Mouse (Mus musculus) limb, embryonic 14.5 days (tissue): ENCODE results near the gene Haus7. TPM values are rescaled to one million over a fixed set of nuclear protein-coding genes. Genes with fewer than 3 reads are reported as not detected.
"Not testable (repeated sequence)": the region's sequence is repeated elsewhere in the genome, so short reads cannot be mapped to it uniquely, and the experiment has no call there.

Source experiments
- ATAC-seq: fragments of 200-750 bp; cut with Nextera tagmentation; 2 replicates; pipeline ENCODE4 v1.8.0; 2017; ENCODE audit warnings: low read depth, moderate number of reproducible peaks, moderate TSS enrichment; ENCODE audit not compliant: low FRiP score
- DNase-seq: peaks from one replicate; pipeline ENCODE4 v3.0.0-alpha.2; 2015; ENCODE audit warnings: low spot score
- H3K27ac ChIP-seq: fragments of 300-500 bp; sonication (generic); replicated peaks from 2 replicates; pipeline ENCODE4 v1.5.1; 2014; ENCODE audit warnings: low read depth, mild to moderate bottlenecking, low read length, moderate library complexity, mixed read lengths
- H3K27me3 ChIP-seq: fragments of 300-500 bp; sonication (generic); 2 replicates; pipeline ENCODE4 v1.6.1; 2014; ENCODE audit warnings: low read length, mixed read lengths; ENCODE audit not compliant: control insufficient read depth, insufficient read depth
- H3K36me3 ChIP-seq: fragments of 300-500 bp; sonication (generic); 2 replicates; pipeline ENCODE4 v1.6.1; 2014; ENCODE audit warnings: mild to moderate bottlenecking, low read length, moderate library complexity, mixed read lengths; ENCODE audit not compliant: control insufficient read depth, insufficient read depth
- H3K4me1 ChIP-seq: fragments of 300-500 bp; sonication (generic); 2 replicates; pipeline ENCODE4 v1.6.1; 2014; ENCODE audit warnings: antibody characterized with exemption, low read length, mixed read lengths; ENCODE audit not compliant: control insufficient read depth, insufficient read depth
- H3K4me2 ChIP-seq: fragments of 300-500 bp; sonication (generic); replicated peaks from 2 replicates; pipeline ENCODE4 v1.6.1; 2014; ENCODE audit warnings: low read depth, mild to moderate bottlenecking, low read length, moderate library complexity; ENCODE audit not compliant: severe bottlenecking
- H3K4me3 ChIP-seq: fragments of 300-500 bp; sonication (generic); replicated peaks from 2 replicates; pipeline ENCODE4 v1.5.1; 2014; ENCODE audit warnings: low read length
- H3K9ac ChIP-seq: fragments of 300-500 bp; sonication (generic); 2 replicates; pipeline ENCODE4 v1.6.1; 2014; ENCODE audit warnings: mild to moderate bottlenecking, low read depth, low read length, moderate library complexity; ENCODE audit not compliant: severe bottlenecking
- H3K9me3 ChIP-seq: fragments of 300-500 bp; sonication (generic); 2 replicates; pipeline ENCODE4 v1.6.1; 2016; ENCODE audit warnings: low read length; ENCODE audit not compliant: control insufficient read depth
- POLR2A ChIP-seq: fragments of 200-500 bp; IDR thresholded peaks from 2 replicates; pipeline ENCODE4 v1.8.0; 2012; ENCODE audit warnings: inconsistent platforms, mild to moderate bottlenecking, moderate library complexity, borderline replicate concordance; ENCODE audit not compliant: insufficient read depth, insufficient read length; ENCODE audit errors: extremely low read depth
- WGBS: fragments of 180-500 bp; shearing (Covaris S2); extraction: QIAGEN DNeasy Blood & Tissue Kit; methylation state at CpG from one replicate; pipeline ENCODE4 v1.1.7; 2014; 5-methylcytosine and 5-hydroxymethylcytosine counted together
- polyA plus RNA-seq, 2 experiments: library from polyadenylated mRNA; depleted of rRNA in 1 of 2; stranded (reverse) in 1 of 2; unstranded in 1 of 2; fragments of >200 nt; fragmentation: Nextera tagmentation in 1 of 2; extraction: Ambion mirVana in 1 of 2; gene quantifications; 2 replicates each; pipeline versions ENCODE4 v1.2.1 to v1.2.3; 2012 to 2014

Haus7 gene
- polyA plus RNA-seq, 2 experiments: 48.7 to 56.1 TPM

- Histone ChIP-seq H3K36me3 (no peaks in the 10 kb centered on the region), H3K4me3 (no peak overlapping the region), H3K27me3 (no peaks in the 10 kb centered on the region), H3K4me2 (no peak overlapping the region), H3K9me3 (no peaks in the 10 kb centered on the region), H3K27ac (no peak overlapping the region), H3K4me1 (no peaks in the 10 kb centered on the region), H3K9ac (no peak overlapping the region)
- no peak for DNase-seq
- TF ChIP-seq POLR2A: no peak
- ATAC-seq: no peak
- WGBS: 92% methylated on average over 12 of the region's 12 CpGs
These were observed 57.2 kb downstream of the Haus7 start for GRCm38 (mm10) chrX:73401616-73402015.

- H3K4me3 ChIP-seq: no peak overlapping the region
- 92% methylated on average over 20 of the region's 20 CpGs for WGBS
- no peak overlapping the region for H3K4me2 ChIP-seq
- ATAC-seq (no peak), DNase-seq (no peak)
- H3K36me3 ChIP-seq: no peaks in the 10 kb centered on the region
- no peak for TF ChIP-seq POLR2A
- no peaks in the 10 kb centered on the region for H3K27me3 ChIP-seq
- H3K9me3 ChIP-seq: no peaks in the 10 kb centered on the region
- no peaks in the 10 kb centered on the region for H3K4me1 ChIP-seq
- H3K9ac ChIP-seq: no peak overlapping the region
- H3K27ac ChIP-seq: no peak overlapping the region
These were observed 57.9 kb downstream of the Haus7 start for GRCm38 (mm10) chrX:73400951-73401350.

GRCm38 (mm10) chrX:73398636-73399035 is 60.2 kb downstream of the Haus7 start, which contains the start of gene Gm18336:
TSS of gene Gm18336 (minus strand) at chrX:73398736.
- not testable (repeated sequence) for H3K27ac ChIP-seq, H3K27me3 ChIP-seq, ATAC-seq, DNase-seq, H3K4me2 ChIP-seq, H3K9me3 ChIP-seq, H3K4me3 ChIP-seq, H3K4me1 ChIP-seq, H3K9ac ChIP-seq, H3K36me3 ChIP-seq
- WGBS: 38% methylated on average over 1 of the region's 2 CpGs

- no peaks in the 10 kb centered on the region for H3K9me3 ChIP-seq
- H3K4me1 ChIP-seq: no peaks in the 10 kb centered on the region
These were observed 62.4 kb downstream of the Haus7 start for GRCm38 (mm10) chrX:73396446-73396845.

GRCm38 (mm10) chrX:73391481-73391880 is 67.4 kb downstream of the Haus7 start:
- DNase-seq: no peak
- 64% methylated on average over 4 of the region's 4 CpGs for WGBS
- no peak for TF ChIP-seq POLR2A

More at GRCm38 (mm10) chrX:73396446-73396845, 62.4 kb downstream of the Haus7 start:
- 88% methylated on average over 1 of the region's 1 CpGs for WGBS
- Histone ChIP-seq H3K4me3 (no peak overlapping the region), H3K36me3 (no peaks in the 10 kb centered on the region), H3K4me2 (no peak overlapping the region), H3K27ac (no peak overlapping the region), H3K27me3 (no peaks in the 10 kb centered on the region), H3K9ac (no peak overlapping the region)
- ATAC-seq: no peak
- TF ChIP-seq POLR2A: no peak
- no peak for DNase-seq

More at GRCm38 (mm10) chrX:73391481-73391880, 67.4 kb downstream of the Haus7 start:
- Histone ChIP-seq H3K9ac (no peak overlapping the region), H3K27ac (no peak overlapping the region), H3K9me3 (no peaks in the 10 kb centered on the region), H3K4me1 (no peaks in the 10 kb centered on the region), H3K4me3 (no peak overlapping the region), H3K36me3 (no peaks in the 10 kb centered on the region), H3K4me2 (no peak overlapping the region), H3K27me3 (no peaks in the 10 kb centered on the region)
- ATAC-seq: no peak

Other genes with a start within 250 kb of the Haus7 start
- 0.29 and 0.98 TPM in 2 replicates for gene Xlr4b, start 244.7 kb downstream of the Haus7 start, polyA plus RNA-seq (2012; rRNA removed)
- 0.30 and 1.3 TPM in 2 replicates for gene Xlr4b, start 244.7 kb downstream of the Haus7 start, polyA plus RNA-seq (2014; fragmentation: Nextera tagmentation; extraction: Ambion mirVana)
- gene F8a, start 230.8 kb downstream of the Haus7 start, polyA plus RNA-seq (2012; rRNA removed): 6.9 and 10.1 TPM in 2 replicates
- gene F8a, start 230.8 kb downstream of the Haus7 start, polyA plus RNA-seq (2014; fragmentation: Nextera tagmentation; extraction: Ambion mirVana): 11.9 and 12.3 TPM in 2 replicates
- gene Xlr4c, start 215.9 kb downstream of the Haus7 start, polyA plus RNA-seq (2012; rRNA removed): 0.47 TPM in 1 of 2 replicates, not detected in the other
- gene Xlr4c, start 215.9 kb downstream of the Haus7 start, polyA plus RNA-seq (2014; fragmentation: Nextera tagmentation; extraction: Ambion mirVana): not detected in 2 replicates
- gene Xlr3c, start 193.7 kb downstream of the Haus7 start, polyA plus RNA-seq (2012; rRNA removed): 0.24 and 0.38 TPM in 2 replicates
- gene Xlr3c, start 193.7 kb downstream of the Haus7 start, polyA plus RNA-seq (2014; fragmentation: Nextera tagmentation; extraction: Ambion mirVana): 0.12 and 0.41 TPM in 2 replicates
- 0.06 TPM in 1 of 2 replicates, not detected in the other for gene Xlr5a, start 166.1 kb downstream of the Haus7 start, polyA plus RNA-seq (2012; rRNA removed)
- 0.12 TPM in 1 of 2 replicates, not detected in the other for gene Xlr5a, start 166.1 kb downstream of the Haus7 start, polyA plus RNA-seq (2014; fragmentation: Nextera tagmentation; extraction: Ambion mirVana)
- not detected in 2 replicates for gene Xlr5c, start 166.1 kb downstream of the Haus7 start, polyA plus RNA-seq (2012; rRNA removed)
- not detected in 2 replicates for gene Xlr5c, start 166.1 kb downstream of the Haus7 start, polyA plus RNA-seq (2014; fragmentation: Nextera tagmentation; extraction: Ambion mirVana)
- not detected in 2 replicates for gene Gm45015, start 122.2 kb downstream of the Haus7 start, polyA plus RNA-seq (2012; rRNA removed)
- not detected in 2 replicates for gene Gm45015, start 122.2 kb downstream of the Haus7 start, polyA plus RNA-seq (2014; fragmentation: Nextera tagmentation; extraction: Ambion mirVana)
- gene Zfp275, start 116.4 kb downstream of the Haus7 start, polyA plus RNA-seq (2012; rRNA removed): 38.1 and 48.7 TPM in 2 replicates
- gene Zfp275, start 116.4 kb downstream of the Haus7 start, polyA plus RNA-seq (2014; fragmentation: Nextera tagmentation; extraction: Ambion mirVana): 24.0 and 25.7 TPM in 2 replicates
- gene Gm18336, start 60.3 kb downstream of the Haus7 start, polyA plus RNA-seq (2012; rRNA removed): not detected in 2 replicates
- gene Gm18336, start 60.3 kb downstream of the Haus7 start, polyA plus RNA-seq (2014; fragmentation: Nextera tagmentation; extraction: Ambion mirVana): not detected in 2 replicates
- gene Zfp92, start 47.9 kb downstream of the Haus7 start, polyA plus RNA-seq (2012; rRNA removed): 0.35 and 0.49 TPM in 2 replicates
- gene Zfp92, start 47.9 kb downstream of the Haus7 start, polyA plus RNA-seq (2014; fragmentation: Nextera tagmentation; extraction: Ambion mirVana): 0.12 and 0.25 TPM in 2 replicates
- gene Trex2, start 23.7 kb downstream of the Haus7 start, polyA plus RNA-seq (2012; rRNA removed): 0.83 and 0.87 TPM in 2 replicates
- gene Trex2, start 23.7 kb downstream of the Haus7 start, polyA plus RNA-seq (2014; fragmentation: Nextera tagmentation; extraction: Ambion mirVana): 0.93 and 0.99 TPM in 2 replicates
- gene Bgn, start 24.6 kb upstream of the Haus7 start, polyA plus RNA-seq (2012; rRNA removed): 399 and 527 TPM in 2 replicates
- gene Bgn, start 24.6 kb upstream of the Haus7 start, polyA plus RNA-seq (2014; fragmentation: Nextera tagmentation; extraction: Ambion mirVana): 223 and 226 TPM in 2 replicates
- gene Atp2b3, start 44.0 kb upstream of the Haus7 start, polyA plus RNA-seq (2012; rRNA removed): 0.77 and 0.79 TPM in 2 replicates
- 0.64 and 0.65 TPM in 2 replicates for gene Atp2b3, start 44.0 kb upstream of the Haus7 start, polyA plus RNA-seq (2014; fragmentation: Nextera tagmentation; extraction: Ambion mirVana)
- gene Dusp9, start 180.4 kb upstream of the Haus7 start, polyA plus RNA-seq (2012; rRNA removed): 10.9 and 13.9 TPM in 2 replicates
- gene Dusp9, start 180.4 kb upstream of the Haus7 start, polyA plus RNA-seq (2014; fragmentation: Nextera tagmentation; extraction: Ambion mirVana): 2.4 and 5.0 TPM in 2 replicates
- gene Pnck, start 201.1 kb upstream of the Haus7 start, polyA plus RNA-seq (2012; rRNA removed): 27.4 and 34.4 TPM in 2 replicates
- gene Pnck, start 201.1 kb upstream of the Haus7 start, polyA plus RNA-seq (2014; fragmentation: Nextera tagmentation; extraction: Ambion mirVana): 20.9 and 22.7 TPM in 2 replicates
- 71.9 and 98.9 TPM in 2 replicates for gene Slc6a8, start 214.1 kb upstream of the Haus7 start, polyA plus RNA-seq (2012; rRNA removed)
- gene Slc6a8, start 214.1 kb upstream of the Haus7 start, polyA plus RNA-seq (2014; fragmentation: Nextera tagmentation; extraction: Ambion mirVana): 11.9 and 12.5 TPM in 2 replicates